Mouse (Mus musculus) forebrain, embryonic 14.5 days (tissue): ENCODE results near the gene Gm20388. TPM values are rescaled to one million over a fixed set of nuclear protein-coding genes. Genes with fewer than 3 reads are reported as not detected.

Experiments used
- ATAC-seq: fragments of 200-750 bp; cut with Nextera tagmentation; 2 replicates; pipeline ENCODE4 v1.8.0; 2017; ENCODE audit warnings: mild to moderate bottlenecking, moderate library complexity
- DNase-seq: peaks from one replicate; pipeline ENCODE4 v3.0.0-alpha.2; 2015; ENCODE audit warnings: low spot score
- H3K27ac ChIP-seq: fragments of 300-500 bp; sonication (generic); 2 replicates; pipeline ENCODE4 v1.5.1; 2014; ENCODE audit warnings: low read depth, mild to moderate bottlenecking, control low read depth, low read length, moderate library complexity
- H3K27me3 ChIP-seq: fragments of 300-500 bp; sonication (generic); replicated peaks from 2 replicates; pipeline ENCODE4 v1.6.1; 2014; ENCODE audit warnings: low read length, control low read depth, mixed read lengths; ENCODE audit not compliant: control insufficient read depth, insufficient read depth
- H3K36me3 ChIP-seq: fragments of 300-500 bp; sonication (generic); 2 replicates; pipeline ENCODE4 v1.6.1; 2014; ENCODE audit warnings: low read length, control low read depth; ENCODE audit not compliant: control insufficient read depth, insufficient read depth
- H3K4me1 ChIP-seq: fragments of 300-500 bp; sonication (generic); 2 replicates; pipeline ENCODE4 v1.6.1; 2014; ENCODE audit warnings: antibody characterized with exemption, low read length, control low read depth; ENCODE audit not compliant: control insufficient read depth, insufficient read depth
- H3K4me2 ChIP-seq: fragments of 300-500 bp; sonication (generic); 2 replicates; pipeline ENCODE4 v1.6.1; 2014; ENCODE audit warnings: mild to moderate bottlenecking, control low read depth, low read length
- H3K4me3 ChIP-seq: fragments of 300-500 bp; sonication (generic); 2 replicates; pipeline ENCODE4 v1.5.1; 2014; ENCODE audit warnings: low read depth, low read length, control low read depth
- H3K9ac ChIP-seq: fragments of 300-500 bp; sonication (generic); 2 replicates; pipeline ENCODE4 v1.6.1; 2014; ENCODE audit warnings: mild to moderate bottlenecking, low read length, control low read depth, moderate library complexity
- H3K9me3 ChIP-seq: fragments of 300-500 bp; sonication (generic); replicated peaks from 2 replicates; pipeline ENCODE4 v1.6.1; 2016; ENCODE audit warnings: low read length, control low read depth, mixed read lengths; ENCODE audit not compliant: control insufficient read depth
- WGBS: fragments of 180-500 bp; shearing (Covaris S2); extraction: QIAGEN DNeasy Blood & Tissue Kit; methylation state at CpG from one replicate; pipeline ENCODE4 v1.1.7; 2014; 5-methylcytosine and 5-hydroxymethylcytosine counted together
- polyA plus RNA-seq: library from polyadenylated mRNA; unstranded; fragments of >200 nt; fragmentation: Nextera tagmentation; extraction: Ambion mirVana; gene quantifications from 2 replicates; pipeline ENCODE4 v1.2.1, GENCODE M21; 2014

Gene Gm20388
- polyA plus RNA-seq, 1 experiment from 2014 or later, result 7.4 TPM

DNA sequence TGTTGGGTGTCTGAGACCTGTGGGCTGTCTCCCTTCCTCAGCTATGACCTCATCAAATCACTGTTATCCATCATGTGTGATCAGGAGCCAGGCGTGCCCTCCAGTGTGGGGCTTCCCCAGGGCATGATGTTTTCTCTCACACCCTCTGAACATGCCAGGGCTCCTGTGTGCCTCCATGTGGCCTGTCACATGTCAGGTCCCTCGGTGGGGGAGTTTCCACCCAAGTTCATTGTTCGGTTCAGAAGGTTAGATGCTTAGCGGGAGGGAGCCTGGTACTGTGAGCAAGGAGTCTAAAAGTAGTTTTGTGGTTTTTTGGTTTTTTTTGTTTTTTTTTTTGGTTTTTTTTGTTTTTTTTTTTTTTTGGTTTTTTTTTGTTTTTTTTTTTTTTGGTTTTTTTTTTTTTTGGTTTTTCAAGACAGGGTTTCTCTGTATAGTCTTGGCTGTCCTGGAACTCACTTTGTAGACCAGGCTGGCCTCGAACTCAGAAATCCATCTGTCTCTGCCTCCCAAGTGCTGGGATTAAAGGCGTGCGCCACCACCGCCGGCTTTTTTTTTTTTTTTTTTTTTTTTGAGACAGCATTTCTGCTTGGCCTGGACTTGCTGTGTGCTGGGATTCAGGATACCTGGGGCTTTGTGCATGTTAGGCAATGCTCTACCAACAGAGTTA is 553.4 kb downstream of the Gm20388 start:
- Histone ChIP-seq H3K4me2 (no peak overlapping the region), H3K27me3 (no peaks in the 10 kb centered on the region), H3K9me3 (no peaks in the 10 kb centered on the region), H3K27ac (no peak overlapping the region), H3K4me1 (peaks cover 54% of the 10 kb centered on the region), H3K4me3 (no peak overlapping the region), H3K9ac (no peak overlapping the region), H3K36me3 (no peaks in the 10 kb centered on the region)
- DNase-seq, result no peak
- no peak for ATAC-seq
- 86% methylated on average over 9 of the region's 9 CpGs for WGBS

DNA sequence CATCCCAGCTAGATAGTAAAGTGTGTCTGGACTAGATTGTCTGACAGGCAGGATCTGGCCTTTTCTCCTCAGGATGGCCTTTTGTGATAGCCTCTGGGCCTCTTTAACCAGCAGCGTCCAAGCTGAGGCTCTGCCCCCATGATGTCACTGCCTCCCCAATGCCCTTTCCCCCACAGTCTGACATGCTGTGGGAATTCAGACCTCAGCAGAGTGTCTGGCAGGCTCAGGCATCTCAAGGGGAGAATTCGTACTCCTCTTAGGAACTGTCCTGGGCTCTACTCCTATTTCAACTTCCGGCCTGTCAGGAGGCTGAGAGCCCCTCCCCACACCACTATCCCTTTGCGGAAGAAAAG is 553.9 kb downstream of the Gm20388 start:
- no peak overlapping the region for H3K4me2 ChIP-seq
- no peak overlapping the region for H3K4me3 ChIP-seq
- peaks cover 49% of the 10 kb centered on the region for H3K4me1 ChIP-seq
- no peaks in the 10 kb centered on the region for H3K9me3 ChIP-seq
- no peak overlapping the region for H3K27ac ChIP-seq
- DNase-seq (no peak), ATAC-seq (no peak)
- no peaks in the 10 kb centered on the region for H3K36me3 ChIP-seq
- H3K27me3 ChIP-seq, result no peaks in the 10 kb centered on the region
- no peak overlapping the region for H3K9ac ChIP-seq
- WGBS, result 84% methylated on average over 4 of the region's 4 CpGs

GRCm38 (mm10) chr8:120465710-120466109 is 555.1 kb downstream of the Gm20388 start:
- H3K4me1 ChIP-seq, result peaks cover 38% of the 10 kb centered on the region

GRCm38 (mm10) chr8:120466266-120466665 is 555.6 kb downstream of the Gm20388 start:
- no peak; the same call in 1 of the 2 replicates for ATAC-seq
- peak overlapping the region; percentile 61 for H3K27ac ChIP-seq
- no peaks in the 10 kb centered on the region for H3K9me3 ChIP-seq
- no peak overlapping the region for H3K4me3 ChIP-seq
- peaks cover 38% of the 10 kb centered on the region for H3K4me1 ChIP-seq
- H3K4me2 ChIP-seq, result no peak overlapping the region
- H3K9ac ChIP-seq, result no peak overlapping the region
- DNase-seq, result no peak
- no peaks in the 10 kb centered on the region for H3K27me3 ChIP-seq
- WGBS, result 55% methylated on average over 10 of the region's 10 CpGs
- no peaks in the 10 kb centered on the region for H3K36me3 ChIP-seq

More at GRCm38 (mm10) chr8:120465710-120466109, 555.1 kb downstream of the Gm20388 start:
- DNase-seq (peak; percentile 95), ATAC-seq (peak; percentile 82)
- Histone ChIP-seq H3K27me3 (no peaks in the 10 kb centered on the region), H3K4me2 (no peak overlapping the region), H3K36me3 (no peaks in the 10 kb centered on the region), H3K9me3 (no peaks in the 10 kb centered on the region), H3K9ac (no peak overlapping the region), H3K4me3 (no peak overlapping the region), H3K27ac (peak overlapping the region; percentile 61)
- 3% methylated on average over 8 of the region's 8 CpGs for WGBS

DNA sequence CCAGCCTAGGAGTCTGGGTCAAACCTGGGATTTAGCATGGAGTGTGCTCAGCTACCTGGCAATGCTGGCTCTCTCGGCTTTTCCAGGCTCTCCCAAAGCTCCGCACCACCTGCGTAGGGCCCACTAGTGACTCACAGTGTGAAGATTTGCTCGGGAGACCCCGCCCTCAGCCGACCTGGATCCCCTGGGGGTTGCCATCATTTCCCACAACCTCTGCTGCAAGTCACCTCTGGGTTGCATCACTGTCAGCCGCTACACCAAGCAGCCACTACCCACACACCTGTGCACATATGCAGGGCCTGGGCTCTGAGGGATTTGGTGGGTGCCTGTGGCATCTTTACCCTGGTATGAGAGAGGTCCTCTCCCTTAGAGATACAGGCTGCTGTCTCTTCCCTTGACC is 557.0 kb downstream of the Gm20388 start:
- ATAC-seq, result no peak
- peaks cover 41% of the 10 kb centered on the region for H3K4me1 ChIP-seq

DNA sequence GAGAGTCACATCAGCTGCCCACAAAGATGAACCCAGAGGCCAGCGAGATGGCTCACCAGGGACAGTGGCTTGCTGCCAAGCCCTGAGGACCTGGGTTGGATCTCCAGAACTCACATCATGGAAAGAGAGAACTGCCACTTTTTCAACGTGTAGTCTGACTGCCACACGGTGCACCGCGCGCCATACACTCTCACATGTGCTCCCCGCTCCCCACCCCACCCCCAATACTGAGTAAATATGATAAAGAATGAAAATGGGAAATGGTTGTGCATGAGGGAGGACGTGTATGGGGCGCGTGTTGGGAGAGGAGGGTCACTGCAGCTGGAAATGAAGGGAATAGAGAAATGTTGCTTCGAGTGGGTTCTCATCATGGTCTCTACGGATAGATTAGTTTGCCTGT is 559.5 kb downstream of the Gm20388 start:
- ATAC-seq (no peak), DNase-seq (no peak)
- Histone ChIP-seq H3K36me3 (no peaks in the 10 kb centered on the region), H3K9me3 (no peaks in the 10 kb centered on the region), H3K27me3 (no peaks in the 10 kb centered on the region), H3K9ac (no peak overlapping the region), H3K4me2 (no peak overlapping the region), H3K27ac (no peak overlapping the region), H3K4me3 (no peak overlapping the region), H3K4me1 (peaks cover 46% of the 10 kb centered on the region)
- 93% methylated on average over 12 of the region's 12 CpGs for WGBS

More for the DNA sequence above, 557.0 kb downstream of the Gm20388 start:
- Histone ChIP-seq H3K4me2 (no peak overlapping the region), H3K36me3 (no peaks in the 10 kb centered on the region), H3K27ac (no peak overlapping the region), H3K9me3 (no peaks in the 10 kb centered on the region), H3K9ac (no peak overlapping the region), H3K27me3 (no peaks in the 10 kb centered on the region), H3K4me3 (no peak overlapping the region)
- WGBS, result 92% methylated on average over 7 of the region's 7 CpGs
- DNase-seq, result no peak

GRCm38 (mm10) chr8:120471166-120471565 is 560.5 kb downstream of the Gm20388 start:
- WGBS, result 3% methylated on average over 7 of the region's 7 CpGs
- peaks cover 41% of the 10 kb centered on the region for H3K4me1 ChIP-seq
- ATAC-seq, result peak; percentile 33

DNA sequence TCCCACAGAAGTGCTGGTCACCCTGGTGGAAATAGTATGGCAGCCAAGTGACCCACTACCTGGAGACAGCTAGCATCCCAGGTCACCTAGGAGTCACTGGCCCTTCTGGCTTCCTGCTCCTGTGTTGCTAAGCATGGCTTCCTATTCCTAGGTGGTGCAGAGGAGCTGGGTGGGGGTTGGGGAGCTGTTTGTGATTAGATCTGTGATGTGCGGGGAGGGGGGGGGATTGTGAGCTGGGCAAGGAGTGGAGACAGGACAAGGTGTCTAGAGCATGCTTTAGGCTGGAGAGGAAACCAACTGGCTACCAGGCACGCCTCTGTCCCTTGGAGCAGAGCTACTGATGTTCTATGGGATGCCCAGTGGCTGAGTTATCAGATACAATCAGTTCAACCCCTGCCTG is 561.1 kb downstream of the Gm20388 start:
- Histone ChIP-seq H3K36me3 (no peaks in the 10 kb centered on the region), H3K4me2 (no peak overlapping the region), H3K4me1 (peaks cover 40% of the 10 kb centered on the region), H3K9me3 (no peaks in the 10 kb centered on the region), H3K27me3 (no peaks in the 10 kb centered on the region), H3K9ac (no peak overlapping the region), H3K27ac (peak overlapping the region; percentile 71), H3K4me3 (no peak overlapping the region)
- DNase-seq, result no peak
- 52% methylated on average over 2 of the region's 2 CpGs for WGBS
- ATAC-seq, result no peak

More at GRCm38 (mm10) chr8:120471166-120471565, 560.5 kb downstream of the Gm20388 start:
- DNase-seq, result peak; percentile 67
- no peaks in the 10 kb centered on the region for H3K36me3 ChIP-seq
- H3K9ac ChIP-seq, result no peak overlapping the region
- no peaks in the 10 kb centered on the region for H3K27me3 ChIP-seq
- no peak overlapping the region for H3K4me3 ChIP-seq
- peak overlapping the region; percentile 71; the same call in 1 of the 2 replicates for H3K27ac ChIP-seq
- no peaks in the 10 kb centered on the region for H3K9me3 ChIP-seq
- H3K4me2 ChIP-seq, result no peak overlapping the region

GRCm38 (mm10) chr8:120472230-120472629 is 561.6 kb downstream of the Gm20388 start:
- Histone ChIP-seq H3K9ac (no peak overlapping the region), H3K36me3 (no peaks in the 10 kb centered on the region), H3K4me2 (peak overlapping the region; percentile 16; the same call in 1 of the 2 replicates), H3K27me3 (no peaks in the 10 kb centered on the region), H3K4me3 (no peak overlapping the region), H3K27ac (peak overlapping the region; percentile 71), H3K9me3 (no peaks in the 10 kb centered on the region), H3K4me1 (peaks cover 40% of the 10 kb centered on the region)
- ATAC-seq, result no peak
- peak; percentile 49 for DNase-seq
- WGBS, result 37% methylated on average over 16 of the region's 16 CpGs
